Mouse (Mus musculus) forebrain, embryonic 16.5 days (tissue): Measurements from ENCODE around the gene Vhl. TPM values are rescaled to one million over a fixed set of nuclear protein-coding genes. Genes with fewer than 3 reads are reported as not detected.
A peak's percentile ranks its signal among the peaks of the same experiment; 100 is the strongest.

ENCODE experiments used
- ATAC-seq: fragments of 200-750 bp; cut with Nextera tagmentation; 2 replicates; pipeline ENCODE4 v1.8.0; 2017; ENCODE audit warnings: mild to moderate bottlenecking, moderate library complexity
- H3K27ac ChIP-seq: fragments of 300-500 bp; sonication (generic); 2 replicates; pipeline ENCODE4 v1.5.1; 2014; ENCODE audit warnings: low read length, control low read depth
- H3K27me3 ChIP-seq: fragments of 300-500 bp; sonication (generic); replicated peaks from 2 replicates; pipeline ENCODE4 v1.6.1; 2014; ENCODE audit warnings: low read length; ENCODE audit not compliant: control insufficient read depth, insufficient read depth
- H3K36me3 ChIP-seq: fragments of 300-500 bp; sonication (generic); 2 replicates; pipeline ENCODE4 v1.6.1; 2014; ENCODE audit not compliant: control insufficient read depth, insufficient read depth
- H3K4me1 ChIP-seq: fragments of 300-500 bp; sonication (generic); replicated peaks from 2 replicates; pipeline ENCODE4 v1.6.1; 2014; ENCODE audit warnings: low read length; ENCODE audit not compliant: control insufficient read depth, insufficient read depth
- H3K4me2 ChIP-seq: fragments of 300-500 bp; sonication (generic); 2 replicates; pipeline ENCODE4 v1.6.1; 2014; ENCODE audit warnings: mild to moderate bottlenecking, low read length, control low read depth
- H3K4me3 ChIP-seq: fragments of 300-500 bp; sonication (generic); replicated peaks from 2 replicates; pipeline ENCODE4 v1.5.1; 2014; ENCODE audit warnings: mild to moderate bottlenecking, low read length, control low read depth
- H3K9ac ChIP-seq: fragments of 300-500 bp; sonication (generic); replicated peaks from 2 replicates; pipeline ENCODE4 v1.6.1; 2014; ENCODE audit warnings: low read depth, low read length, control low read depth
- H3K9me3 ChIP-seq: fragments of 300-500 bp; sonication (generic); 2 replicates; pipeline ENCODE4 v1.6.1; 2016; ENCODE audit warnings: low read length; ENCODE audit not compliant: control insufficient read depth
- WGBS: fragments of 180-500 bp; shearing (Covaris S2); extraction: QIAGEN DNeasy Blood & Tissue Kit; methylation state at CpG from one replicate; pipeline ENCODE4 v1.1.7; 2014; 5-methylcytosine and 5-hydroxymethylcytosine counted together
- polyA plus RNA-seq: library from polyadenylated mRNA; unstranded; fragments of >200 nt; fragmentation: Nextera tagmentation; extraction: Ambion mirVana; gene quantifications from 2 replicates; pipeline ENCODE4 v1.2.1, GENCODE M21; 2015

Vhl gene
- polyA plus RNA-seq, 1 experiment from 2014 or later = 78.1 TPM

GRCm38 (mm10) chr6:113614997-113615396 is 8.8 kb upstream of the Vhl start:
- H3K9me3 ChIP-seq = no peaks in the 10 kb centered on the region
- H3K27ac ChIP-seq = no peak overlapping the region
- ATAC-seq = no peak
- H3K27me3 ChIP-seq = no peaks in the 10 kb centered on the region
- H3K4me2 ChIP-seq = no peak overlapping the region
- H3K4me1 ChIP-seq = no peaks in the 10 kb centered on the region
- no peak overlapping the region for H3K4me3 ChIP-seq
- 94% methylated on average over 8 of the region's 8 CpGs for WGBS
- no peak overlapping the region for H3K9ac ChIP-seq
- peaks cover 31% of the 10 kb centered on the region for H3K36me3 ChIP-seq

GRCm38 (mm10) chr6:113615489-113615888 is 8.3 kb upstream of the Vhl start:
- Histone ChIP-seq H3K27ac (no peak overlapping the region), H3K4me1 (no peaks in the 10 kb centered on the region), H3K9me3 (no peaks in the 10 kb centered on the region), H3K36me3 (peaks cover 28% of the 10 kb centered on the region), H3K9ac (no peak overlapping the region), H3K27me3 (no peaks in the 10 kb centered on the region), H3K4me3 (no peak overlapping the region), H3K4me2 (no peak overlapping the region)
- 96% methylated on average over 4 of the region's 4 CpGs for WGBS
- ATAC-seq = no peak

- Histone ChIP-seq H3K9me3 (no peaks in the 10 kb centered on the region), H3K4me2 (peak overlapping the region; percentile 57), H3K27ac (no peak overlapping the region), H3K4me3 (peak overlapping the region; percentile 81), H3K36me3 (0 out of 2 replicates have a peak, but pooled peaks cover 4% of the 10 kb centered on the region), H3K4me1 (peaks cover 11% of the 10 kb centered on the region), H3K27me3 (no peaks in the 10 kb centered on the region), H3K9ac (peak overlapping the region; percentile 89; the same call in 1 of the 2 replicates)
- WGBS = 73% methylated on average over 5 of the region's 5 CpGs
- ATAC-seq = no peak
Measured at GRCm38 (mm10) chr6:113623386-113623785, 373 bp upstream of the Vhl start.

- Histone ChIP-seq H3K36me3 (peaks cover 17% of the 10 kb centered on the region), H3K9me3 (no peaks in the 10 kb centered on the region), H3K27ac (no peak overlapping the region), H3K4me3 (peak overlapping the region; percentile 81), H3K4me1 (peaks cover 11% of the 10 kb centered on the region), H3K9ac (peak overlapping the region; percentile 89), H3K27me3 (no peaks in the 10 kb centered on the region), H3K4me2 (peak overlapping the region; percentile 57)
- no peak for ATAC-seq
- WGBS = 29% methylated on average over 5 of the region's 5 CpGs
Measured at GRCm38 (mm10) chr6:113624989-113625770, 1.4 kb downstream of the Vhl start.

GRCm38 (mm10) chr6:113630322-113630721 is 6.6 kb downstream of the Vhl start:
- WGBS = 82% methylated on average over 5 of the region's 5 CpGs
- H3K27me3 ChIP-seq = no peaks in the 10 kb centered on the region
- H3K4me3 ChIP-seq = no peak overlapping the region
- no peak for ATAC-seq
- H3K9me3 ChIP-seq = no peaks in the 10 kb centered on the region
- H3K9ac ChIP-seq = no peak overlapping the region
- no peak overlapping the region for H3K27ac ChIP-seq
- H3K36me3 ChIP-seq = peaks cover 27% of the 10 kb centered on the region
- no peak overlapping the region for H3K4me2 ChIP-seq
- H3K4me1 ChIP-seq = peaks cover 5% of the 10 kb centered on the region

GRCm38 (mm10) chr6:113632863-113633262 is 9.1 kb downstream of the Vhl start:
- H3K36me3 ChIP-seq = peaks cover 27% of the 10 kb centered on the region
- H3K9ac ChIP-seq = no peak overlapping the region
- ATAC-seq = no peak
- H3K27ac ChIP-seq = no peak overlapping the region
- no peaks in the 10 kb centered on the region for H3K27me3 ChIP-seq
- no peaks in the 10 kb centered on the region for H3K4me1 ChIP-seq
- H3K9me3 ChIP-seq = no peaks in the 10 kb centered on the region
- no peak overlapping the region for H3K4me3 ChIP-seq
- no peak overlapping the region for H3K4me2 ChIP-seq
- WGBS = 96% methylated on average over 4 of the region's 4 CpGs

GRCm38 (mm10) chr6:113638302-113639040 is 14.7 kb downstream of the Vhl start, which contains the start of gene Irak2:
Gene Irak2, plus strand, starts transcription at chr6:113638467.
- H3K27ac ChIP-seq = no peak within 1 kb of the TSS
- peak; percentile 95 for ATAC-seq
- H3K27me3 ChIP-seq = no peaks in the 10 kb centered on the region
- 9% methylated on average over 37 of the region's 37 CpGs for WGBS
- H3K36me3 ChIP-seq = no peaks in the 10 kb centered on the region
- H3K4me3 ChIP-seq = peak within 1 kb of the TSS; percentile 51
- peaks cover 6% of the 10 kb centered on the region; the same call in 1 of the 2 replicates for H3K4me1 ChIP-seq
- no peaks in the 10 kb centered on the region for H3K9me3 ChIP-seq
- H3K4me2 ChIP-seq = peak within 1 kb of the TSS; percentile 68
- peak within 1 kb of the TSS; percentile 69 for H3K9ac ChIP-seq

- Histone ChIP-seq H3K9ac (no peak overlapping the region), H3K27ac (no peak overlapping the region), H3K4me1 (peaks cover 6% of the 10 kb centered on the region; the same call in 1 of the 2 replicates), H3K9me3 (no peaks in the 10 kb centered on the region), H3K36me3 (no peaks in the 10 kb centered on the region), H3K4me2 (no peak overlapping the region), H3K27me3 (no peaks in the 10 kb centered on the region), H3K4me3 (no peak overlapping the region)
- 87% methylated on average over 4 of the region's 4 CpGs for WGBS
- no peak for ATAC-seq
Measured at GRCm38 (mm10) chr6:113639201-113639600, 15.4 kb downstream of the Vhl start.

GRCm38 (mm10) chr6:113642605-113643004 is 18.8 kb downstream of the Vhl start:
- ATAC-seq = no peak
- Histone ChIP-seq H3K27me3 (no peaks in the 10 kb centered on the region), H3K4me2 (no peak overlapping the region), H3K9me3 (no peaks in the 10 kb centered on the region), H3K27ac (no peak overlapping the region), H3K4me3 (no peak overlapping the region), H3K4me1 (peaks cover 6% of the 10 kb centered on the region; the same call in 1 of the 2 replicates), H3K9ac (no peak overlapping the region), H3K36me3 (no peaks in the 10 kb centered on the region)
- WGBS = 84% methylated on average over 8 of the region's 8 CpGs
